Mouse (Mus musculus) lung, postnatal 14 days (tissue): ENCODE results near the gene Cdca5.
A peak's percentile ranks its signal among the peaks of the same experiment; 100 is the strongest.
"Not testable (repeated sequence)": the region's sequence is repeated elsewhere in the genome, so short reads cannot be mapped to it uniquely, and the experiment has no call there.

Source experiments
- DNase-seq: peaks from one replicate; pipeline ENCODE4 v3.0.0; 2021

Gene Cdca5

DNA sequence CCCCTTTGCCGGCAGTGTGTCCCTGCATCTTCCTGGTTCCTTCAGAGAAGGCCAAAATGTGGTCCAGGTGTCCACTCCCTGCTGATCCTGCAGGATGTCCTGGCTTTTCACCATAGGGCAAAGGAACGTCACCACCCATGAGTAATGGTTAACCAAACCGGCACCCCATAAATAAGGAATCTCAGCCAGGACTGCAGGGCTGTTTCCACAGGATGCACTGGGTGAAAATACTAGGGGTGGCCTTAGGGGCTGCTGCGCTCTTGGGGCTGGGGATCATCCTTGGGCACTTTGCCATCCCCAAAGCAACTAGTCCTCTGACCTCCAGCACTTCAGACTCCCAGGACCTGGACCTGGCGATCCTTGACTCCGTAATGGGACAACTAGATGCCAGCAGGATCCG is 20.8 kb downstream of the Cdca5 start, which contains the start of gene Naaladl1:
Gene Naaladl1 (plus strand): TSS at position 197 of the 400 bp plus-strand sequence.
- DNase-seq = no peak

- DNase-seq = no peak
Observed at GRCm38 (mm10) chr19:6113116-6113515, 28.3 kb downstream of the Cdca5 start.

DNA sequence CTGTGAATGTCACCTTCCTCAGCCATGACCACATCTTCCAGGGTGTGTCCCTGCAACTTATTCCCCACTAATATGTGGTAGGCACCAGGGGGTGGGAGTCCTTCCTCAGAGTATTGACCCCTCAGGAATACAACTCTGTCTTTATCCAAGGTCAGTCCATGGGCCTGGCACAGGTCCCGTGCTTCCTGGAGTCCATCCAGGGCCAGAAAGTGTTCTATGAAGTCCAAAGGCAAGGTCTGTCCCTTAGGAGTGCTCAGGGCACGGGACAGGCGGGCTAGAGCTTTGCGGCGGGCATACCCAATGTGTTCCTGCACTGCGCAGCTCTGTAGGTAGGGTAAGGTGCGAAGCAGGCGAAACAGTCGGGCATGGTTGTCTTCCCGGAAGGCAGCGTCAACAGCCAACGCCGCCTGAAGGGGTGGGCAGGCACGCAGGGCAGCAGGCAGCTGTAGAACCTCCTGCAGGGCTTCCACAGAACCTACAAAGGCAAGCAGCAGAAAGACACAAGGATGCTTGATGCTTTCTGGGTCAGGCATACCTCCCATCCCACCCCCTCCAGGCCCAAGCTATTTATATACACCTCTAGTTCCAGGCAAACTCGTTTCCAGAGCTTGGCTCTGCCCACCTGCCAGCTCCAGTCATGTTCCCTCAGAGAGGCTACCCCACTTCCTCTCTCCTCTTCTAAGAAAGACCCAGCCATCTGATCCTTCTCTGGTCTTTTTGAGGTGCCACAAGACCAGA is 31.5 kb downstream of the Cdca5 start:
- DNase-seq = no peak

DNA sequence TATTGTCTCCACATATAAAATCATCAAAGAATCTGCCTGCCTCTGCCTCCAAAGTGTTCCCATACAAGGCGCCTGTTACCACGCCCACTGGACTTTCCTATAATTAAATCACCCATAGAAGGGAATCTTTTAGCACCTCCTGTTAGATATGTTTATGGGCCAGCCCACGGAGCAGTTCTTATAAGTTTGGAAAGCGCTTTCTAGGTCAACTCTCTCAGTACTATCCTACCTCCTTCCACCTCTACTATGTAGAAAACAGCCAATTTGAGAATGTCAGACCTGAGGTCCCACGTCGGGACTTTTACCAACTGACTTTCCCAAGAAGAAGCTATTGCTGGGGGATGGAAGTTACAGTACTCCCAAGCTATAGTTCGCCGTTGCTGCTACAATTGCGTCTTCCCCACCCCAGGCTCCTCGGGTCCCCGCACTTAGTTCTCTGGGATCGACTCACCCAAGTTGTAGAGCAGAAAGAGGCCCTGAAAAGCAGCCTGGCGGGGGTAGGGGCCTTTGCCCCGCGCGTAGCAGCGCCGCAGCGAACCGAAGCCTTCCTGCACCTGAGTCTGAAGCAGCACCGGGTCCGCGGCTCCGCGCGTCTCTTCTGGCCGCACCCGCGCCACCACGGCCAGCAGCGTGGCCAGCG is 32.7 kb downstream of the Cdca5 start:
- DNase-seq = no peak

DNA sequence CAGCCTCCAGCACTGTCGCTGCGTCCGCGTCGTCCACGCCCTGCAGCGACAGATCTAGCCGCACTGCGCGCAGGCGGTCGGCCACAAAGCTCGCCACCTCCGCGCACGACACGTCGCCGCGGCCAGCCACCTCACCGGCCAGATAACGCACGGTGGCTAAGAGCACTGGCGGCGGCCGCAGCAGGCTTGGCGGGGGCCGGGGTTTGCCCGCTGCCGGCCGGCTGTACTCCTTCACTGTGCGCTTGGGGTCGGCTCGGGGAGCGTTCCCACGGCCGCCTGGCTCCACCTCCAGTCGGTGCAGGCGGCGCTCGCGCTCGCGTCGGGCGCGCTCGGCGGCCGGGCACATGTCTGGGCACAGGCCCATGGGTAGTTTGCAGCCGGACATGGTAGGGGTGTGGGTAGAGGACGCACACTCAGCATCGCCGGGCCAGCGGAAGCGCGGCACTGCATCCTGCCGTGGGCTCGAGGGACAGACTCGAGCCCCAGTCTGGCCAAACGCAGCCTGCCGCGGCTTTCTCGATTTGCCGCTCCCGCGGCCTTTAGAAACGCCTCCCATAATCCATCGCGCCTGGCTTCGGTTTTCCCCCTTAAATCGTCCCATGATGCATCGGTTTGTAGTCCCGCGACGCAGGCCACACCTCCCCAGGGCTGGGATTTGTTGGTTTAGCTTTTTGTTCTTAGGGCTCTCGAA is 33.3 kb downstream of the Cdca5 start, which contains the start of gene Sac3d1:
Gene Sac3d1 (minus strand): TSS at position 665 of the 691 bp plus-strand sequence.
- DNase-seq = peak; percentile 86

DNA sequence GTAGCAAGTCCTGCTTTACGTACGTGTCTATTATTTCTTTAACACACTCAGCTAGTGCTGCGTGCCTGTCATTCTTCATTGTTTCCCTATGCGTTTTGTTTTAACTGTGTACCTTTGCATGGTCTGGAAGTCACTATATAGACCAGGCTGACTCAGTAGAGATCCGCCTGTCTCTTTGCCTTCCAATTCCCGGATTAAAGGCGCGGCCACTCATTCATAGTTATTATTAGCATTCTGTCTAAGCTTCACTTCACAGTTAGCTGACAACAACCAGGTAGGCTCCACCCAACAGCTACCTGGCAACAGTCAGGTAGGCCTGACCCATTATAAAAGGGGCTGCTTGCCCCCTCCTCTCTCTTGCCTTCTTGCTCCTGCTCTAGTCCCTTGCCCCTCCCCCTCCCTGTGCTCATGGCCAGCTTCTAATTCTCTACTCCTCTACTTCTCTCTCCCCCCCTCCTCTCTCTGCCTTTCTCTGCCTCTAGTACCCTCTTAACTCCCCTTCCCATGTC is 33.9 kb downstream of the Cdca5 start:
- no peak for DNase-seq

GRCm38 (mm10) chr19:6121761-6122160 is 37.0 kb downstream of the Cdca5 start:
- DNase-seq = no peak

DNA sequence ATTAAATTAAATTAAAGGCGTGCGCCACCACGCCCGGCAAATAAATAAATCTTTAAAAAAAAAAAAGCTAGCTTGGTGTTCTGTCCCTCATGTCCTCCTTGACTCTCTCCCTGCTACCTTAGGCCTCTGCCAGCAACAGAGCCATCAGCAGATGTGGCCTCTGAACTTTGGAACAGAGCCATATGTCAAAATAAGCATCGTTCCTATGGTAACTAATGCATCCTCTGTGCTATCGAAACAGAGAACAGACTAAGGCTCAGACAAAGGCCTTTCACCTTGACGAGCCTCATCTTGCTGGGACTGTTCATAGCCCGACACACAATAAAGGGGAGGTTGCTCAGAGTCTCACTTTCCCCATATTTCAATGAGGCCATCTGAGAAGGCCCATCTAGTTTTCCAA is 38.5 kb downstream of the Cdca5 start:
- DNase-seq = no peak

- DNase-seq = no peak
Observed at GRCm38 (mm10) chr19:6124898-6125297, 40.1 kb downstream of the Cdca5 start.

DNA sequence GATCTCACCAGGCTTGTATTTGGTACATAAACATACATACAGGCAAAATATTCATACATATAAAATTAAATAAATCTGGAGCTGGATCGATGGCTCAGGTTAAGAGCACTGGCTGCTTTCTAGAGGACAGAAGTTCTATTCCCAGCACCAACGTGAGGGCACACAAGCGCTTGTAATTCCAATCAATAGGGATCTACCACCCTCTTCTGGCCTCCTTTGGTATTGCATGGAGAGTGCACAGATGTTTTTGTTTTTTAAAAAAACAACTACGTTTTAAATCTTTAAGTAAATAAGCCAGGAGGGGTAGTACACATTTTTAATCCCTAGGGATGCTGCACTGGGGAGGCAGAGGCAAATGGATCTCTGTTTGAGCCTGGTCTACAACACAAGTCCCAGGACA is 41.5 kb downstream of the Cdca5 start:
- peak; percentile 74 for DNase-seq

GRCm38 (mm10) chr19:6126789-6127580 is 42.2 kb downstream of the Cdca5 start:
- DNase-seq = no peak

- DNase-seq = peak; percentile 97
Observed at GRCm38 (mm10) chr19:6127760-6128341, 43.1 kb downstream of the Cdca5 start, which contains the start of gene Snx15. TSS of gene Snx15 (minus strand) at chr19:6128304.

GRCm38 (mm10) chr19:6130414-6131128 is 45.8 kb downstream of the Cdca5 start:
- not testable (repeated sequence) for DNase-seq

DNA sequence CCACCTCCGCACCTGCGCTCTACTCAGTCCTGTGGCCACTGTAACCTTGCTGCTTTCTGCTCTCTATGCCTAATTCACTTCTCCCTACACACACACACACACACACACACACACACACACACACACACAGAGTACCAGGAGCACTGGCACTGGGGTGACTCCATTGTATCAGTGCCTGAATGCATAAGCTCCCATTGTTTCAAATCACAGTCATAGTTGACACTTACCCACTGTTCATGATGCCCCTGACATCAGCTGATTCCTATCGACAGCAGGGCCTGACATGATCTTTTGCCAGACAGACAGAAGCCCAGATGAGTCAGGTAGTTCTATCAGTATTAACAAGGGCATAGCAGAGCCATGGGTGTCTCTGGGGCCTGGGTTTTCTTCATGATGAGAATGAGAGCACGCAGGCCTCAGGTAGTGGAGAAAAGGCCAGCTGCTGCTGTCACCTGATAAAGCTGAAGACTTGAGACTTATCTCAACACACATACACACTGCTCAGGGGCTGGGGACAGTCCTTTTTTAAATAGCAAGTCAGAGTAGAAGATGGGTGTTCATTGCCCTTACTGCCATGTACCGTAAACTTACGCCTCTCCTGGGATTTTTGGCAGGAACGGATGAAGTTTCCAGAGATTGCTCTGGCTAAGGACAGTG is 47.5 kb downstream of the Cdca5 start:
- DNase-seq = no peak

GRCm38 (mm10) chr19:6133197-6133596 is 48.4 kb downstream of the Cdca5 start:
- not testable (repeated sequence) for DNase-seq

DNA sequence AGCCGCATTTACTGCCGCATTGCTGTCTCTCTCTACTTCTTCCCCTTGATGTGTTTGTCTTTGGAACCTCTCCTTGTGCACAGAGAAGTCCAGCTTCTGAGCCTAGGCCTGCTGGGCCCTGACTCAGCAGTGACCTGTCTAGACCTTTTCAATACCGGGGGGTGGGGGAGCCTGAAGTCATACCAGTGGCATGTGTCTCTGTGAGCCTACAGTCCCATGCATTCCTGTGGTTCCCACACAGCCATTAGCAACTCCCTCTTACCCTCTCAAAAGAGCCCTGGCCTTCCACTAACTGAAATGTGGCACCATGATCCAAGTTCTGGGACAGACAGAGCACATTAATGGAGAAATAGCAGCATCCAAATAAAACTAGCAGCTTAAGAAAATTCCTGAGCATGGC is 51.6 kb downstream of the Cdca5 start:
- DNase-seq = no peak

DNA sequence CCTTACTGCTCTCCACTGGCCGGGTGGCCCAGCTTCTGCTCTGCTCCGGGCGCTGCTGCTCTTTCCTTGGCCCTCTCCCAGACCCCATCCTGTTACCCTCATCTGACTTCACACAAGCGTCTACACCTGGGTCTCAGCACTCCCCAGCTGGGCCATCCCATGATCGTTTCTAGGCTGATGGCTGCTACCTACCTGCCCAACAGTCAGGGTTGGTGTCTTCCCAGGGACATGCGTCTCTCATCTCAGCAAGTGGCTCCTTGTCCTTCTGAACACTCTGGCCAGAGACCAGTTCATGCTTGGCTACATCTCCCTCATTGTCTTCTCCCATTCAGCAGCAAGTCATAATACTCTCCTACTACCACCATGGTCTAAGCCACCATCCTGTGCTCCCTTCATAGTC is 54.9 kb downstream of the Cdca5 start:
- DNase-seq = no peak

DNA sequence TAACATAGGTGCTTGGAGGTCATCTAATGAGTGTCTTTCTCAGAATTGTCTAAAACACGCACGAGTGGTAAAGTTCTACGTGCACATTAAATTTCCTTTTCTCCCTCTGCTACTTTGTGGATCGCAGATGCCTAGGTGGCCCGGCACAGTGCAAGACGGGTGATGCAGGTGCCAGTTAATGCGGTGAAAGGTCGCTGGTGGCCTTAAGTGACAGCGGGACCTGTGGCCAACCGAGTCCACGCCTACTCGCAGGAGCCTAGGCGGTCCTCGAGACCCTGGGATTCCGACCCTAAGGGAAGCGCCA is 55.5 kb downstream of the Cdca5 start:
- DNase-seq = no peak

GRCm38 (mm10) chr19:6140678-6141393 is 56.1 kb downstream of the Cdca5 start, which contains the start of gene Batf2:
TSS of gene Batf2 (plus strand) at chr19:6140983.
- DNase-seq = peak; percentile 91

DNA sequence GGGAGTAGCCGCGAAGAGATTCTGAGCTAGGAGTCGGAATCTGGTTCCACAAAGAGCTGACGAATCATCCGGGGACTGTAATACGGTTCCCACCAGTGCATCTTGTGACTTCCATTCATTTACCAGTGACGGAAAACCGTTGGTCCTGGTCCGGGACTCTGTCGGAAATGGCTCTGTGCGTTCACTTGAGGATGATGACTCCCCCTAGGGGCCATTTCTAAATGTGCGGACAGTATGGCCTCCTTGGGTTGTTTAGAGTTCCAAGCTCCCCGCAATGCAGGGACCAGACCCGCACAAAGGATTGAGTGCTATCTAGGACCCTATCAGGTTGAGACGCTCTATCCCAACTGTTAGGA is 56.6 kb downstream of the Cdca5 start, which contains the start of gene Arl2:
Gene Arl2 (minus strand): TSS at position 155 of the 356 bp plus-strand sequence.
- peak; percentile 83 for DNase-seq
